Mouse (Mus musculus): Measurements from ENCODE around the gene Lclat1.

The Lclat1 gene

GRCm38 (mm10) chr17:73107158-73108157 is at the start of gene Lclat1:
Gene Lclat1, plus strand, starts transcription at chr17:73107985.
- DNase-seq (ENCODE audit: low read depth, low spot score) = peak; percentile 62

- no peak for DNase-seq (ENCODE audit: low read depth, low spot score)
Observed at GRCm38 (mm10) chr17:73058319-73058718, 49.5 kb upstream of the Lclat1 start.

GRCm38 (mm10) chr17:73060224-73060896 is 47.4 kb upstream of the Lclat1 start:
- no peak for DNase-seq (ENCODE audit: low read depth, low spot score)

- DNase-seq (ENCODE audit: low read depth, low spot score) = no peak
Observed at GRCm38 (mm10) chr17:73060897-73061252, 46.9 kb upstream of the Lclat1 start.

- DNase-seq (ENCODE audit: low read depth, low spot score) = no peak
Observed at GRCm38 (mm10) chr17:73062701-73063100, 45.1 kb upstream of the Lclat1 start.

- no peak for DNase-seq (ENCODE audit: low read depth, low spot score)
Observed at GRCm38 (mm10) chr17:73063299-73063698, 44.5 kb upstream of the Lclat1 start.

- no peak for DNase-seq (ENCODE audit: low read depth, low spot score)
Observed at GRCm38 (mm10) chr17:73063781-73064180, 44.0 kb upstream of the Lclat1 start.

GRCm38 (mm10) chr17:73066387-73067169 is 41.2 kb upstream of the Lclat1 start:
- no peak for DNase-seq (ENCODE audit: low read depth, low spot score)

GRCm38 (mm10) chr17:73067423-73067822 is 40.4 kb upstream of the Lclat1 start:
- no peak for DNase-seq (ENCODE audit: low read depth, low spot score)

GRCm38 (mm10) chr17:73068321-73068992 is 39.3 kb upstream of the Lclat1 start:
- DNase-seq (ENCODE audit: low read depth, low spot score) = no peak

- DNase-seq (ENCODE audit: low read depth, low spot score) = no peak
Observed at GRCm38 (mm10) chr17:73070466-73070865, 37.3 kb upstream of the Lclat1 start.

- no peak for DNase-seq (ENCODE audit: low read depth, low spot score)
Observed at GRCm38 (mm10) chr17:73071725-73072263, 36.0 kb upstream of the Lclat1 start.

GRCm38 (mm10) chr17:73072286-73072685 is 35.5 kb upstream of the Lclat1 start:
- no peak for DNase-seq (ENCODE audit: low read depth, low spot score)

GRCm38 (mm10) chr17:73074631-73075030 is 33.2 kb upstream of the Lclat1 start:
- DNase-seq (ENCODE audit: low read depth, low spot score) = no peak

GRCm38 (mm10) chr17:73075238-73075890 is 32.4 kb upstream of the Lclat1 start:
- DNase-seq (ENCODE audit: low read depth, low spot score) = no peak

GRCm38 (mm10) chr17:73077638-73078037 is 30.1 kb upstream of the Lclat1 start:
- no peak for DNase-seq (ENCODE audit: low read depth, low spot score)

GRCm38 (mm10) chr17:73081360-73082133 is 26.2 kb upstream of the Lclat1 start:
- no peak for DNase-seq (ENCODE audit: low read depth, low spot score)

GRCm38 (mm10) chr17:73082506-73083196 is 25.1 kb upstream of the Lclat1 start:
- DNase-seq (ENCODE audit: low read depth, low spot score) = no peak

Measured in c-Kit-negative CD71-positive TER-119-positive erythroid progenitor cells, embryonic 14.5 days (primary cell).